Mouse (Mus musculus) kidney, adult 2 months (tissue): ENCODE measurements around the gene Galnt14. TPM values are rescaled to one million over a fixed set of nuclear protein-coding genes. Genes with fewer than 3 reads are reported as not detected.

Experiments
- DNase-seq: peaks from one replicate; pipeline ENCODE4 v3.0.0; 2021
- H3K27ac ChIP-seq: fragments of 200-500 bp; 2 replicates; pipeline ENCODE4 v1.5.1; 2012; ENCODE audit warnings: low read depth, low read length, control low read depth, inconsistent platforms; ENCODE audit not compliant: insufficient read depth
- H3K27me3 ChIP-seq: fragments of 200-500 bp; replicated peaks from 2 replicates; pipeline ENCODE4 v1.6.1; 2012; ENCODE audit warnings: mild to moderate bottlenecking, moderate library complexity, low read length, inconsistent platforms; ENCODE audit not compliant: control insufficient read depth, insufficient read depth
- H3K36me3 ChIP-seq: fragments of 200-500 bp; 2 replicates; pipeline ENCODE4 v1.6.1; 2012; ENCODE audit warnings: mild to moderate bottlenecking, moderate library complexity, low read length, inconsistent platforms; ENCODE audit not compliant: control insufficient read depth, insufficient read depth
- H3K4me1 ChIP-seq: fragments of 200-500 bp; 2 replicates; pipeline ENCODE4 v1.6.1; 2011; ENCODE audit warnings: low read length; ENCODE audit not compliant: control insufficient read depth, insufficient read depth
- H3K4me3 ChIP-seq: fragments of 200-500 bp; 2 replicates; pipeline ENCODE4 v1.5.1; 2011; ENCODE audit warnings: mild to moderate bottlenecking, low read depth, low read length, control low read depth; ENCODE audit not compliant: insufficient read depth
- CTCF ChIP-seq: fragments of 200-500 bp; conservative IDR thresholded peaks from 2 replicates; pipeline ENCODE4 v1.5.1; 2011; ENCODE audit warnings: low read depth, mild to moderate bottlenecking, control low read depth, low read length, moderate library complexity, mixed read lengths; ENCODE audit not compliant: insufficient read depth, insufficient read length
- POLR2A ChIP-seq: fragments of 200-500 bp; IDR thresholded peaks from one replicate; pipeline ENCODE4 v1.6.1; 2011; ENCODE audit warnings: low read depth, low read length, control low read depth
- WGBS: fragments of 180-500 bp; shearing (Covaris S2); methylation state at CpG from one replicate; pipeline ENCODE4 v1.1.7; 2018; 5-methylcytosine and 5-hydroxymethylcytosine counted together
- polyA plus RNA-seq: library from polyadenylated mRNA; depleted of rRNA; stranded (reverse); fragments of >200 nt; gene quantifications from 2 replicates; pipeline ENCODE4 v1.2.3, GENCODE M21; 2012; rRNA removed

The Galnt14 gene
- 43.7 and 45.9 TPM in 2 replicates for polyA plus RNA-seq

GRCm38 (mm10) chr17:73710042-73710911, at the start of gene Galnt14:
TSS of gene Galnt14 (minus strand) at chr17:73710453.
- TF ChIP-seq POLR2A, result no peak
- TF ChIP-seq CTCF, result no peak; the same call in 1 of the 2 replicates
- peak; percentile 92 for DNase-seq
- Histone ChIP-seq H3K4me1 (peaks cover 14% of the 10 kb centered on the region), H3K36me3 (no peaks in the 10 kb centered on the region), H3K4me3 (peak within 1 kb of the TSS; percentile 61), H3K27me3 (no peaks in the 10 kb centered on the region), H3K27ac (peak within 1 kb of the TSS; percentile 90)
- WGBS, result 4% methylated on average over 75 of the region's 75 CpGs

GRCm38 (mm10) chr17:73743681-73744311, 33.5 kb upstream of the Galnt14 start:
- H3K27ac ChIP-seq, result no peak overlapping the region
- H3K27me3 ChIP-seq, result no peaks in the 10 kb centered on the region
- H3K36me3 ChIP-seq, result no peaks in the 10 kb centered on the region
- TF ChIP-seq POLR2A, result no peak
- TF ChIP-seq CTCF, result peak; percentile 98
- H3K4me3 ChIP-seq, result no peak overlapping the region
- no peaks in the 10 kb centered on the region for H3K4me1 ChIP-seq
- WGBS, result 1% methylated on average over 6 of the region's 6 CpGs
- peak; percentile 90 for DNase-seq

GRCm38 (mm10) chr17:73723885-73724682, 13.8 kb upstream of the Galnt14 start:
- peak; percentile 67 for DNase-seq
- TF ChIP-seq POLR2A (no peak), CTCF (peak; percentile 24; the same call in 1 of the 2 replicates)
- H3K27ac ChIP-seq, result no peak overlapping the region
- WGBS, result 44% methylated on average over 8 of the region's 8 CpGs
- peaks cover 3% of the 10 kb centered on the region; the same call in 1 of the 2 replicates for H3K4me1 ChIP-seq
- H3K4me3 ChIP-seq, result no peak overlapping the region
- H3K36me3 ChIP-seq, result no peaks in the 10 kb centered on the region
- no peaks in the 10 kb centered on the region for H3K27me3 ChIP-seq

- H3K27ac ChIP-seq, result no peak overlapping the region
- H3K4me3 ChIP-seq, result no peak overlapping the region
- no peaks in the 10 kb centered on the region for H3K27me3 ChIP-seq
- no peak for DNase-seq
- TF ChIP-seq POLR2A (no peak), CTCF (no peak)
- 93% methylated on average over 2 of the region's 2 CpGs for WGBS
- no peaks in the 10 kb centered on the region for H3K36me3 ChIP-seq
- H3K4me1 ChIP-seq, result peaks cover 3% of the 10 kb centered on the region; the same call in 1 of the 2 replicates
Observed at GRCm38 (mm10) chr17:73719021-73719748, 8.9 kb upstream of the Galnt14 start.

- H3K36me3 ChIP-seq, result no peaks in the 10 kb centered on the region
- no peaks in the 10 kb centered on the region for H3K27me3 ChIP-seq
- no peak overlapping the region for H3K4me3 ChIP-seq
- peaks cover 4% of the 10 kb centered on the region; the same call in 1 of the 2 replicates for H3K4me1 ChIP-seq
- DNase-seq, result no peak
- no peak overlapping the region for H3K27ac ChIP-seq
- TF ChIP-seq POLR2A, result no peak
- TF ChIP-seq CTCF, result no peak
- WGBS, result 87% methylated on average over 3 of the region's 3 CpGs
Observed at GRCm38 (mm10) chr17:73716684-73717083, 6.4 kb upstream of the Galnt14 start.

- Histone ChIP-seq H3K27ac (no peak overlapping the region), H3K36me3 (no peaks in the 10 kb centered on the region), H3K4me1 (peaks cover 9% of the 10 kb centered on the region), H3K4me3 (no peak overlapping the region), H3K27me3 (no peaks in the 10 kb centered on the region)
- WGBS, result 82% methylated on average over 8 of the region's 8 CpGs
- no peak for TF ChIP-seq CTCF
- TF ChIP-seq POLR2A, result no peak
- no peak for DNase-seq
Observed at GRCm38 (mm10) chr17:73714440-73715221, 4.4 kb upstream of the Galnt14 start.
